Mouse (Mus musculus): ENCODE results near the gene Xkrx. TPM values are rescaled to one million over a fixed set of nuclear protein-coding genes. Genes with fewer than 3 reads are reported as not detected.
"Not testable (repeated sequence)": the region's sequence is repeated elsewhere in the genome, so short reads cannot be mapped to it uniquely, and the experiment has no call there.

Gene Xkrx
- polyA plus RNA-seq (2015; fragmentation: Nextera tagmentation; extraction: Ambion mirVana) = 0.48 and 0.54 TPM in 2 replicates

DNA sequence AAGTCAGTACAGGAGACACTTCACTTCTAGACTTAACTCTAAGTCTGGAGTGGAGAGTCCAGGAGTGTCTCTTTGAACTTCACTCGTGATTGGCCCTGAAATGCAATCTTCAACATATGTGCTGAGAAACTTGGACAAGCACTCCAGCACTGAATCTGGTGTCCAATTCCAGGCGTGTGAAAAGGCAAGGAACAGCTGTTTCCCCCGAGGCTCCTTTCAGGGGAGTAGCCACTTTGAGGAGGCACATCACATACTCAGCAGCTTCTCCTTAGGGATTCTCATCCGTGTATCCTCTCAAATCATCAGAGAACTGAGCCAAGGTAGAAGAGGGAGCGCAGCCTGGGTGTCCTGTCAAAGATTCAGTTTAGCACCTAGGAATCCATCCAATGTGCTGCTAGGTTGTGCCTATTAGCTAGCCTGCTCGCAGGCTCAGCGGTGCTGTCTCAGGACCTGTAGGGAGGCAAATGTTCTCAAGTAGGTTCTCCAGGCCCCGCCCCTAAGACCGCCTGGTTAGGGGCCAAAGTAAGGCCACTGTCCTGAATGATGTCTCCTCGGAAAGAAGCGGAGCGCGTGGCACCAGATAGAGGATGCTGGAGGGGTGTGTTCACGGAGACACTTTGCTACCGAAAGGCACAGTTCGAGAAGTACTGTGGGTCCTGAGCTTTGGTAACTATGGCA lies at the start of gene Xkrx:
TSS of gene Xkrx (minus strand) at position 34 of the 678 bp plus-strand sequence.
- Histone ChIP-seq H3K4me1 (ENCODE audit: insufficient read depth, low read depth, low read length) (no peaks in the 10 kb centered on the region), H3K9ac (replicated peaks; ENCODE audit: low read depth) (no peak within 1 kb of the TSS), H3K4me3 (ENCODE audit: low read depth, low read length) (peak within 1 kb of the TSS; percentile 15), H3K27me3 (replicated peaks; ENCODE audit: insufficient read depth, low read length) (no peaks in the 10 kb centered on the region), H3K9me3 (ENCODE audit: low read length) (no peaks in the 10 kb centered on the region), H3K4me2 (replicated peaks; ENCODE audit: low read depth, low read length) (peak within 1 kb of the TSS; percentile 42), H3K36me3 (ENCODE audit: insufficient read depth, low read length) (no peaks in the 10 kb centered on the region), H3K27ac (ENCODE audit: low read length) (no peak within 1 kb of the TSS)
- no peak for TF ChIP-seq CTCF (IDR thresholded peaks at IDR 0.05)
- no peak for TF ChIP-seq EP300 (IDR thresholded peaks at IDR 0.05)
- peak; percentile 19 for DNase-seq (ENCODE audit: low spot score)
- peak; percentile 33; the same call in 1 of the 2 replicates for ATAC-seq
- WGBS = 27% methylated on average over 16 of the region's 16 CpGs

- TF ChIP-seq EP300 (IDR thresholded peaks at IDR 0.05) = no peak
- no peak for TF ChIP-seq CTCF (IDR thresholded peaks at IDR 0.05)
- Histone ChIP-seq H3K27me3 (replicated peaks; ENCODE audit: insufficient read depth, low read length) (no peaks in the 10 kb centered on the region), H3K4me2 (replicated peaks; ENCODE audit: low read depth, low read length) (no peak overlapping the region), H3K9ac (replicated peaks; ENCODE audit: low read depth) (no peak overlapping the region), H3K9me3 (ENCODE audit: low read length) (no peaks in the 10 kb centered on the region), H3K4me3 (ENCODE audit: low read depth, low read length) (no peak overlapping the region), H3K36me3 (ENCODE audit: insufficient read depth, low read length) (no peaks in the 10 kb centered on the region), H3K27ac (ENCODE audit: low read length) (no peak overlapping the region), H3K4me1 (ENCODE audit: insufficient read depth, low read depth, low read length) (no peaks in the 10 kb centered on the region)
- DNase-seq (ENCODE audit: low spot score) (no peak), ATAC-seq (no peak)
- WGBS = 80% methylated on average over 7 of the region's 7 CpGs
Measured at GRCm38 (mm10) chrX:134211151-134211642, 49.3 kb upstream of the Xkrx start.

DNA sequence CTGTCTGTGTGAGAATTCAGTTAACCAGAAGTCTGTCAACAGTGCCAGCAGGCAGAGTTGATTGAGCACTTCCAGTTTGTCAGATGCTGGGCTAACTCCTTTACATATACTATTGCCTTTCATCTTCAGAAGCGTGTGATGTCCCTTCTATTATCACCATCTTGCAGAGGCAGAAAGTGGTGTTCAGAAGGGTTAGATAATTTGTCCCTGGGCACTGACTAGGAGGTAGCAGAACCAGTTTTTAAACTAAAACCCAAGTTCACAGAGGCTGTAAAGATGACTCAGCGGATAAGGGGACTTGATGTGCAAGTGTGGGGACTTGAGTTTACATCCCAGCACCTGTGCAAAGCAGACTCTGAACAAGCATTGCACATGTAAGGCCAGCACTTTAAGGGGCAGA lies 46.6 kb upstream of the Xkrx start:
- Histone ChIP-seq H3K36me3 (ENCODE audit: insufficient read depth, low read length) (no peaks in the 10 kb centered on the region), H3K4me3 (ENCODE audit: low read depth, low read length) (no peak overlapping the region), H3K4me1 (ENCODE audit: insufficient read depth, low read depth, low read length) (no peaks in the 10 kb centered on the region), H3K27me3 (replicated peaks; ENCODE audit: insufficient read depth, low read length) (no peaks in the 10 kb centered on the region), H3K9ac (replicated peaks; ENCODE audit: low read depth) (no peak overlapping the region), H3K9me3 (ENCODE audit: low read length) (no peaks in the 10 kb centered on the region), H3K27ac (ENCODE audit: low read length) (no peak overlapping the region), H3K4me2 (replicated peaks; ENCODE audit: low read depth, low read length) (no peak overlapping the region)
- TF ChIP-seq EP300 (IDR thresholded peaks at IDR 0.05) (no peak), CTCF (IDR thresholded peaks at IDR 0.05) (no peak)
- WGBS = 61% methylated on average over 2 of the region's 2 CpGs
- no peak for DNase-seq (ENCODE audit: low spot score)
- no peak for ATAC-seq

- ATAC-seq; H3K9ac ChIP-seq (replicated peaks; ENCODE audit: low read depth); H3K36me3 ChIP-seq (ENCODE audit: insufficient read depth, low read length); H3K4me1 ChIP-seq (ENCODE audit: insufficient read depth, low read depth, low read length); H3K4me3 ChIP-seq (ENCODE audit: low read depth, low read length); DNase-seq (ENCODE audit: low spot score); H3K4me2 ChIP-seq (replicated peaks; ENCODE audit: low read depth, low read length); H3K27me3 ChIP-seq (replicated peaks; ENCODE audit: insufficient read depth, low read length); H3K9me3 ChIP-seq (ENCODE audit: low read length); H3K27ac ChIP-seq (ENCODE audit: low read length): not testable (repeated sequence)
- WGBS = 91% methylated on average over 8 of the region's 9 CpGs
Measured at GRCm38 (mm10) chrX:134187201-134187600, 25.3 kb upstream of the Xkrx start, which contains the start of gene Arl13a. TSS of gene Arl13a (plus strand) at chrX:134187501.

DNA sequence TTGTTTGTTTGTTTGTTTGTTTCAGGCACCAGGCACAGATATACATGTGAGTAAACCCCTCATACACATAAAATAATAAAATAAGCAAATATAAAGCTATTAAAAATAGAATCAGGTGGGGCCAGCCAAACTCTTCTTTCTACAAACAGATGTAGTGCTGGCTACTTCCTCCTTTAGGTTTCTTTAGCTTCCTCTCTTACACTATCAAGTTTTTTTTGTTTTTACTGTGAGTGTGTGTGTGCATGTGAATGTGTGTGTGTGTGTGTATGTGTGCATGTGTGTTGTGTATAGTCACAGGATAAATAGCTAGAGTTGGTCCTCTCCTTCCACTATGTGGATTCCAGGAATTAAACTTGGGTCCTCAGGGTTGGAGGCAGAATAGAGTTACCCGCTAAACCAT lies 12.8 kb upstream of the Xkrx start:
- Histone ChIP-seq H3K4me1 (ENCODE audit: insufficient read depth, low read depth, low read length) (no peaks in the 10 kb centered on the region), H3K9me3 (ENCODE audit: low read length) (no peaks in the 10 kb centered on the region), H3K4me3 (ENCODE audit: low read depth, low read length) (no peak overlapping the region), H3K9ac (replicated peaks; ENCODE audit: low read depth) (no peak overlapping the region), H3K4me2 (replicated peaks; ENCODE audit: low read depth, low read length) (no peak overlapping the region), H3K27me3 (replicated peaks; ENCODE audit: insufficient read depth, low read length) (no peaks in the 10 kb centered on the region), H3K36me3 (ENCODE audit: insufficient read depth, low read length) (no peaks in the 10 kb centered on the region), H3K27ac (ENCODE audit: low read length) (no peak overlapping the region)
- TF ChIP-seq EP300 (IDR thresholded peaks at IDR 0.05) (no peak), CTCF (IDR thresholded peaks at IDR 0.05) (no peak)
- no peak for DNase-seq (ENCODE audit: low spot score)
- 100% methylated on average over 1 of the region's 1 CpGs for WGBS
- no peak for ATAC-seq

DNA sequence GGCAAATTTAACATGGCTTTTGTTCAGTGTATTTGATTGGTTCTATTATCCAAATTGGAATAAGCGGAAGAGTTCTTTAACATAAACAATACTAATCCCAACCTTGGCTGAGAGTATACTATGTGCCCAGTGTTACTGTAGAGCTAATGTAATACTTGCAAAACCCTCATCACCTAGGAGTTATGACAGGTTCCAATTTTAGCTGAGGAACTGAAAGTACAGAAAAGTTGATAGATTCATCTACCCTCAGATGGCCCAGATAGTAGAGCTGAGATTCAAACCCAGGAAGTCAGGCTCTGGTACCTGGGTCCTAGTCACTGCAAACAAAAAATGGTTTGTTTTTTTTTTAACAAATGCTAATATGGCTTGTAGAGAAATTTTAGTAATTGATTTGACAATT lies 8.7 kb upstream of the Xkrx start:
- Histone ChIP-seq H3K4me2 (replicated peaks; ENCODE audit: low read depth, low read length) (no peak overlapping the region), H3K27me3 (replicated peaks; ENCODE audit: insufficient read depth, low read length) (no peaks in the 10 kb centered on the region), H3K36me3 (ENCODE audit: insufficient read depth, low read length) (no peaks in the 10 kb centered on the region), H3K9ac (replicated peaks; ENCODE audit: low read depth) (no peak overlapping the region), H3K9me3 (ENCODE audit: low read length) (no peaks in the 10 kb centered on the region), H3K4me3 (ENCODE audit: low read depth, low read length) (no peak overlapping the region), H3K4me1 (ENCODE audit: insufficient read depth, low read depth, low read length) (no peaks in the 10 kb centered on the region), H3K27ac (ENCODE audit: low read length) (no peak overlapping the region)
- WGBS = 91% methylated on average over 1 of the region's 1 CpGs
- ATAC-seq (no peak), DNase-seq (ENCODE audit: low spot score) (no peak)
- TF ChIP-seq EP300 (IDR thresholded peaks at IDR 0.05) (no peak), CTCF (IDR thresholded peaks at IDR 0.05) (no peak)

All from lung, postnatal 0 days (tissue).